Mouse (Mus musculus): ENCODE data around the gene Olfr251. TPM values are rescaled to one million over a fixed set of nuclear protein-coding genes. Genes with fewer than 3 reads are reported as not detected.

The Olfr251 gene
- not detected for polyA plus RNA-seq (2014; fragmentation: Illumina TruSeq; extraction: RNeasy Lipid Tissue Mini Kit (QIAGEN cat#74804); ENCODE audit: low read depth, low replicate concordance)

DNA sequence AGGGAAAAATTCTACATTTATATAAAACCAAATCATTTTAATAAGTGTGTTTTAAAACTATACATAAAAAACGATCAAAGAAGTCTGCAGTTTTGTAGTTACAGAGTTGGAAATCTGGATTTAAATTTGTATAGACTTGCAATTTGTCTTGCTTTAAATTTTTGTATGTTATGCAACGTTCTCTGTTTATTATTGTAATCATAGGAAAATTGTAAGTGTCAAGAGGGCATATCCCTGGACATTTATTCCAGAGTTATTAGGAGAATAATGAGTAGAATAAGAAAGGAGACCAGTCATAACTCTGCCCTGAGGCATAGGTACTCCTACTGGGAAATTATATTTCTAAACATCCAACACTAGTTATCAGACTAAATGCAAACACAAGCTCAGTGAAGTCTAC, at the start of gene Olfr251:
Gene Olfr251, plus strand, starts transcription at position 301 of the 400 bp plus-strand sequence.

GRCm38 (mm10) chr9:38328760-38329159, 48.1 kb upstream of the Olfr251 start, which contains the start of gene Olfr25:
Gene Olfr25, plus strand, starts transcription at chr9:38329060.

GRCm38 (mm10) chr9:38348111-38348510, 28.8 kb upstream of the Olfr251 start, which contains the start of gene Olfr898:
Gene Olfr898, plus strand, starts transcription at chr9:38348411.

GRCm38 (mm10) chr9:38366596-38366995, 10.3 kb upstream of the Olfr251 start, which contains the start of gene Olfr250:
Gene Olfr250, plus strand, starts transcription at chr9:38366896.

DNA sequence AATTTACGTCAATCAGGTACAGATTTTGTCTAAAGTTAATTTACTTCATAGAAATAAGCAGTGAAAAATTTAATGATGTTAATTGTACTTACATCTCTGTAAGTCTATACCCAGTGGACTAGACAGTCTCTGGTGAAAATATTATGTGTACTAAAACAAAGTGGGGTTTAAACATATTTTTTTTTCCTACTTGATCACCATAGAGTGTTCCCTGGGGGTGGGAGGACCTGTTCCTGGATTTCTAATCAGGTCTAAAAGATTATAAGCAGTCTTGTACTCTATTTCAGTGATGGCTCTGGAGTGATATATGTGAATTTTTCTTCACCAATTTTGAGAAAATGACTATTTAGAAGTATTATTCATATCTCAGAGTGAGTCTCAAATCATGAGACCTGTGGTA, 24.5 kb downstream of the Olfr251 start, which contains the start of gene Olfr147:
Gene Olfr147, plus strand, starts transcription at position 301 of the 400 bp plus-strand sequence.

GRCm38 (mm10) chr9:38429155-38429554, 52.3 kb downstream of the Olfr251 start, which contains the start of gene Olfr901:
Gene Olfr901, plus strand, starts transcription at chr9:38429455.

Other genes starting within 250 kb of the Olfr251 start
- gene Olfr890, start 234.6 kb upstream of the Olfr251 start, polyA plus RNA-seq (2014; fragmentation: Illumina TruSeq; extraction: RNeasy Lipid Tissue Mini Kit (QIAGEN cat#74804); ENCODE audit: low read depth, low replicate concordance) = not detected
- gene Olfr891, start 196.3 kb upstream of the Olfr251 start, polyA plus RNA-seq (2014; fragmentation: Illumina TruSeq; extraction: RNeasy Lipid Tissue Mini Kit (QIAGEN cat#74804); ENCODE audit: low read depth, low replicate concordance) = not detected
- not detected for gene Olfr893, start 168.7 kb upstream of the Olfr251 start, polyA plus RNA-seq (2014; fragmentation: Illumina TruSeq; extraction: RNeasy Lipid Tissue Mini Kit (QIAGEN cat#74804); ENCODE audit: low read depth, low replicate concordance)
- gene Olfr894, start 159.0 kb upstream of the Olfr251 start, polyA plus RNA-seq (2014; fragmentation: Illumina TruSeq; extraction: RNeasy Lipid Tissue Mini Kit (QIAGEN cat#74804); ENCODE audit: low read depth, low replicate concordance) = not detected
- not detected for gene Olfr143, start 124.3 kb upstream of the Olfr251 start, polyA plus RNA-seq (2014; fragmentation: Illumina TruSeq; extraction: RNeasy Lipid Tissue Mini Kit (QIAGEN cat#74804); ENCODE audit: low read depth, low replicate concordance)
- gene Olfr895, start 109.2 kb upstream of the Olfr251 start, polyA plus RNA-seq (2014; fragmentation: Illumina TruSeq; extraction: RNeasy Lipid Tissue Mini Kit (QIAGEN cat#74804); ENCODE audit: low read depth, low replicate concordance) = not detected
- gene Olfr896-ps1, start 86.0 kb upstream of the Olfr251 start, polyA plus RNA-seq (2014; fragmentation: Illumina TruSeq; extraction: RNeasy Lipid Tissue Mini Kit (QIAGEN cat#74804); ENCODE audit: low read depth, low replicate concordance) = not detected
- gene Olfr25, start 48.0 kb upstream of the Olfr251 start, polyA plus RNA-seq (2014; fragmentation: Illumina TruSeq; extraction: RNeasy Lipid Tissue Mini Kit (QIAGEN cat#74804); ENCODE audit: low read depth, low replicate concordance) = not detected
- gene Olfr898, start 28.7 kb upstream of the Olfr251 start, polyA plus RNA-seq (2014; fragmentation: Illumina TruSeq; extraction: RNeasy Lipid Tissue Mini Kit (QIAGEN cat#74804); ENCODE audit: low read depth, low replicate concordance) = not detected
- gene Olfr250, start 10.2 kb upstream of the Olfr251 start, polyA plus RNA-seq (2014; fragmentation: Illumina TruSeq; extraction: RNeasy Lipid Tissue Mini Kit (QIAGEN cat#74804); ENCODE audit: low read depth, low replicate concordance) = not detected
- not detected for gene Olfr147, start 24.6 kb downstream of the Olfr251 start, polyA plus RNA-seq (2014; fragmentation: Illumina TruSeq; extraction: RNeasy Lipid Tissue Mini Kit (QIAGEN cat#74804); ENCODE audit: low read depth, low replicate concordance)
- not detected for gene Olfr901, start 52.4 kb downstream of the Olfr251 start, polyA plus RNA-seq (2014; fragmentation: Illumina TruSeq; extraction: RNeasy Lipid Tissue Mini Kit (QIAGEN cat#74804); ENCODE audit: low read depth, low replicate concordance)
- not detected for gene Olfr902, start 70.6 kb downstream of the Olfr251 start, polyA plus RNA-seq (2014; fragmentation: Illumina TruSeq; extraction: RNeasy Lipid Tissue Mini Kit (QIAGEN cat#74804); ENCODE audit: low read depth, low replicate concordance)
- gene Olfr904, start 86.1 kb downstream of the Olfr251 start, polyA plus RNA-seq (2014; fragmentation: Illumina TruSeq; extraction: RNeasy Lipid Tissue Mini Kit (QIAGEN cat#74804); ENCODE audit: low read depth, low replicate concordance) = not detected
- not detected for gene Olfr905, start 94.0 kb downstream of the Olfr251 start, polyA plus RNA-seq (2014; fragmentation: Illumina TruSeq; extraction: RNeasy Lipid Tissue Mini Kit (QIAGEN cat#74804); ENCODE audit: low read depth, low replicate concordance)
- not detected for gene Olfr906, start 110.0 kb downstream of the Olfr251 start, polyA plus RNA-seq (2014; fragmentation: Illumina TruSeq; extraction: RNeasy Lipid Tissue Mini Kit (QIAGEN cat#74804); ENCODE audit: low read depth, low replicate concordance)
- not detected for gene Olfr907, start 118.7 kb downstream of the Olfr251 start, polyA plus RNA-seq (2014; fragmentation: Illumina TruSeq; extraction: RNeasy Lipid Tissue Mini Kit (QIAGEN cat#74804); ENCODE audit: low read depth, low replicate concordance)
- not detected for gene Olfr911-ps1, start 144.5 kb downstream of the Olfr251 start, polyA plus RNA-seq (2014; fragmentation: Illumina TruSeq; extraction: RNeasy Lipid Tissue Mini Kit (QIAGEN cat#74804); ENCODE audit: low read depth, low replicate concordance)
- not detected for gene Olfr910, start 160.8 kb downstream of the Olfr251 start, polyA plus RNA-seq (2014; fragmentation: Illumina TruSeq; extraction: RNeasy Lipid Tissue Mini Kit (QIAGEN cat#74804); ENCODE audit: low read depth, low replicate concordance)
- gene Olfr912, start 203.1 kb downstream of the Olfr251 start, polyA plus RNA-seq (2014; fragmentation: Illumina TruSeq; extraction: RNeasy Lipid Tissue Mini Kit (QIAGEN cat#74804); ENCODE audit: low read depth, low replicate concordance) = not detected
- gene Olfr913, start 215.7 kb downstream of the Olfr251 start, polyA plus RNA-seq (2014; fragmentation: Illumina TruSeq; extraction: RNeasy Lipid Tissue Mini Kit (QIAGEN cat#74804); ENCODE audit: low read depth, low replicate concordance) = not detected
- not detected for gene Olfr914, start 228.0 kb downstream of the Olfr251 start, polyA plus RNA-seq (2014; fragmentation: Illumina TruSeq; extraction: RNeasy Lipid Tissue Mini Kit (QIAGEN cat#74804); ENCODE audit: low read depth, low replicate concordance)

Data from heart, adult 10 weeks (tissue).